Mouse (Mus musculus) lung, postnatal 0 days (tissue): ENCODE data around the gene Tnni1.

Source experiments
- CTCF ChIP-seq: IDR thresholded peaks from 2 replicates; pipeline ENCODE4 v1.5.1; 2016; ENCODE audit warnings: antibody characterized with exemption, mild to moderate bottlenecking
- EP300 ChIP-seq: IDR thresholded peaks from 2 replicates; pipeline ENCODE4 v1.6.1; 2016; ENCODE audit warnings: antibody characterized with exemption, mild to moderate bottlenecking, control low read depth

GRCm38 (mm10) chr1:135855344-135855687 is 76.1 kb downstream of the Tnni1 start:
- no peak for TF ChIP-seq CTCF
- no peak for TF ChIP-seq EP300
